Mouse (Mus musculus) mature B cell (primary cell): ENCODE results near the gene Hmcn2.

Experiments used
- in situ Hi-C: fragments of 300-500 bp; cut with MboI; formaldehyde crosslinking; loops from 2 replicates; pipeline ENCODE4 v1.14.3; 2019

Hmcn2 gene

DNA sequence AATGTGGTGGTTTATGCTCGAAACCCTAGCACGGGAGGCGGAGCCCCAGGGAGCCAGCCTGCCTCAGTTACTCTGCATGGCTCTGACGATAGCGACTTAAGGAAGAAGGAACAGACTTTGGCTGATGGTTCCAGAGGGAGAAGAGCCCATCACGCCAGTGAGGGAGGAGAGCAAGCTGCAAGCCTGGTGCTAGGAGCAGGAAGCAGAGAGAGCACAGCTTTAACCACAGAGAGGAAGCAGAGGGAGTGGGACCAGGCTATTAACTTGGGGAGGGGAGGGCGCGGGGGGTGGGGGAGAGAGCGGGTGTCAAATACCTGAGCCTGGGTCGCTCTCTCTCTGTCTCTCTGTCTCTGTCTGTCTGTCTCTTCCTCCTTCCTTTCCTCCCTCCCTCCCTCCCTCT is 102.8 kb downstream of the Hmcn2 start:
- in situ Hi-C loops = no loop called here

DNA sequence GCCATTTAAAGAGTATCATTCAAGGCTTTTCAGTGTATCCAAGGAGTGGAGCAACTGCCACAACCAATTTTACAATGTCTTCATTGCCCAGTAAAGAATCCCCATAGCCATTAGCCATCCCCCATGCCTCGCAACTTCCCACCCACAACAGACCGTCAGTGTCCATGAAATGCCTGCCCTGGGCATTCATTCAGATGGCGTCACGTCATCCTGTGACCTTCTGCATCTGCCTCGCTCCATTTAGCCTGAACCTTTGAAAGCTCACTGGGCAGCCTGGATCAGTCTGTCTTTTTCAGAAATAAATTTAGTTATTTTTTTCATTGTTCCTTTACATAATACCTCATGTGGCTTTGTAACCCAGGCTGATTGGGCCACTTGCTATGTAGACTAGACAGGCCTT is 103.8 kb downstream of the Hmcn2 start:
- in situ Hi-C loops = no loop called here

DNA sequence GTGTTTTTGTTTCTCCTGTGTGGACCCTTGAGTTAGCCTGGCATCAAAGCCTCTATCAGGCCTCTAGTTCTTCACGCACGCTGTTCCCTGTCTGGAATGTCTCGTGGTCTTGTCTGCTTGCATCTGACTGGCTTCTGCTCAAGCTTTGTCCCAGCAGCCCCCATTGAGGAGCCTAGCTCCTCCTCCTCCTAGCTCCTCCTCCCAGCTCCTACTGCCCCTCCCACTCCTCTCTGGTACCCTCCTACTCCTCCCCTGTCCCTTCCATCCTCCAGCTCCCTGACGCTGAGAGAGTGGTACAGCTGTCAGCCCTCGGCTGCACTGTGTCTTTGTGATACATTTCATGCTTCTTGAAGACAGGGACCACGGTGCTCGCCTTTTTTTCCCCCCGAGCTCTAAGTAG is 104.4 kb downstream of the Hmcn2 start:
- in situ Hi-C loops = no loop called here

DNA sequence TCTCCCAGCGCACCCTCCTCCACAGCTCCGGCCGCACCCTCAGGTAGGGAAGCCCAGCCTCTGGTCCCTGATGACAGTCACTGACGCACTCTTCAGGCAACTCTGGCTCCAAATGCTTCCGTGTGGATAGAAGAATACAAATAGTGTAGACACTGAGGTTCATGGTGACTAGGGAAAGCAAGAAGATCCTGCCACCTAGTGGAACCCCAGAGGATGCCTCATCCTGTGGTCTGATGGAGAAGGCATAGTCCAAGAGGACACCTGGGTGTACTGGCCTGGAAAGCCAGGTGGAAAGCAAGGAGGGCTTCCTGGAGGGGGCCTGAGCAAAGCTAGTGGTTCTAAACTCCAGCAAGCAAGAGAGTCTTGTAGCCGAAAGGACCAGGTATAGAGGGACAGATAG is 106.7 kb downstream of the Hmcn2 start:
- in situ Hi-C loops = no loop called here

DNA sequence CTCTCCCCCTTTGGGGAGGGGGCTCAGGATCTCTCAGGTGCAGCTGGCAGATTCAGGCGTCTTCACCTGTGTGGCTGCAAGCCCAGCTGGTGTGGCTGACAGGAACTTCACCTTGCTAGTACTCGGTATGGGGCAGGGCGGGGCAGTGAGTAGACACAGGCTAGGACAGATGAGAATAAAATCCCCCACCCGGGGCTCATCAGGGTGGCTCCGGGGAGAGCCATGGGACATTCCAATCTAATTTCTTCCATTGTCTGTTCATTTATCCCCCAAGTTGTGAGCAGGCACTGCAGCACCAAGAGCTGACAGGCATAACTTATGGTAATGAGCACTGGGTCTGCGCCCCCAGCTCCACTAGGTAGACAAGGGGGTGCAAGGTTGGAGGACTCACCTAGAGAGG is 108.4 kb downstream of the Hmcn2 start:
- in situ Hi-C loops = no loop called here

DNA sequence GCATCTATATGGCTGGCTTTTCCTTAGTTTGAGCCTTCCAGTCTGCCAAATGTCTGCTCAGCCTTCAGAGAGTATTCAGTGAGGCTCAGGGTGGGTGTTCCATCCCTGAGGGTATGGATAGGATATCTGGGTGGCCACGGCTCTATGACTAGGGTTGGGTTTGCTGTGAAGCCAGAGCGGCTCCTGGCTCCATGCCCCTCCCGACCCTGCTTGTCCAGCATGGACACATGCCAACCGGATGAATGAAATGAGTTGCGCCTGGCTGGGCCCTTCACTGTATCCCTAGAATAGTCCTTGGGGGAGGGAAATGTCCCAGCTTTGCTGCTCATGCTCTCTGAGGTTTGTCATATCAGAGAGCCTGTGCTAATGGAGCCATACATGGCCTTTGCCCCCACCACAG is 117.3 kb downstream of the Hmcn2 start:
- in situ Hi-C loops = no loop called here

DNA sequence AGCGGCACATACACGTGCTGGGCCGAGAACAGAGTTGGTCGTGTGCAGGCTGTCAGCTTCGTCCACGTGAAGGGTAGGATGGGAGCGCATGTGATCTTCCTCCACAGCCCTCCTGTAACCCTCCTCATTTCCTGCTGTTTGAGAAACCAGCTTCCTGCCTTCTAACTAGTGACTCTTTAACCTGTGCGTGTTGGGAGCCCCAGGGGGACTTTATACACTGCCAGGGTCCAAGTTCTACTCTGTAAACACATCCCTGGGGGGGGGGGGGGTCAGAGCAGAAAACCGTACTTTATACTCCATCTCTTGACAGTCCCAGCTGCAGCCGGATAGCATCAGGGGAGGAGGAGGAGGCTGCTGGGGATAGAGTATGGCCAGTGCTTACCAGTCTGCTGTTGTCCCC is 120.5 kb downstream of the Hmcn2 start:
- in situ Hi-C loops = no loop called here

DNA sequence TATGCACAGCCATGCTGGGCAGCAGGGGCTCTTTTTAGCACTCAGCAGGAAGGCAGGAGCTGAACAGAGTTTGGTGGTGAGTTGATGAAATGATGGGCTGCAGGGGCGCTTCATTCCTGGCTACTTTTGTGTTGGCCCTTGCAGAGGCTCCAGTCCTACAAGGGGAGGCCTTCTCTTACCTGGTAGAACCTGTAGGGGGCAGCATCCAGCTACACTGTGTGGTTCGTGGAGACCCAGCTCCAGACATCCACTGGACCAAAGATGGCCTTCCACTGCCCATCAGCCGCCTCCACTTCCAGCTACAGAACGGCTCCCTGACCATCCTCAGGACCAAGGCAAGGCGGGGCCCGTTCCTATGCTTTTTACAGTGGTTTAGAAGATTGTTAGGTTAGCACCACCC is 121.4 kb downstream of the Hmcn2 start:
- in situ Hi-C loops = no loop called here

DNA sequence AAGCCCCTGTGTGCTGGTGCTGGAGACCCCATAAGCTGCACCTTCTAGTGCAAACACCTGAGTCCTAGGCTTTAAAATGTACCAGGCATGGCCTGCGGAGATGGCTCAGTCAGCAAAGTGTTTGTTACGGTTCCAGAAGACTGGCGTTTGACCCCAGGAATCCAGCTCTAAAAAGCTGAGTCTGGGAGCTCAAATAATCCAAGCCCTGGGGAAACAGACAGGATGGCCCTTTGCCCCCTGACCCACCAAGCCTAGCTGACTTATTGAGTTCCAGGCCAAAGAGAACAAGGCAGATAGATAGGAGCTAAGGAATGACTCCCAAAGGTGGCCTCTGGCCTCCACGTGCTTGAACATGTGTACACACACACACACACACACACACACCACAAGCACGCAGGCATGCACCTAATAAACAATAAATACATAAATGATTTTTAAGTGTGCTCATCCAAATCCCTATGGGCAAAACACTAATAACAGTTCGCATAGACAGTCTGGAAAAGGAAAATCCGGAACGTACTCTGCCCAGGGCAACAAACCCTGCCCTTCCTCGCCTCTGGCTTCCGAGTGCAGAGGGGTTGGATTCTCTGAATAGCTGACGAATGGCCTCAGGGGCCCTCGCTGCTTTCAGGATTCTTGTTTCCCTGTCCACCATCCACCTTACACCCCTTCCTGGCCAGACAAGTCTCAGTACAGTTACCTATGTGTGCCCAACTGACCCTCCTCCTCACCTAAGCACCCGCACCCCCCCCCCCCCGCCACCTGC is 123.4 kb downstream of the Hmcn2 start:
- in situ Hi-C loops = no loop called here

DNA sequence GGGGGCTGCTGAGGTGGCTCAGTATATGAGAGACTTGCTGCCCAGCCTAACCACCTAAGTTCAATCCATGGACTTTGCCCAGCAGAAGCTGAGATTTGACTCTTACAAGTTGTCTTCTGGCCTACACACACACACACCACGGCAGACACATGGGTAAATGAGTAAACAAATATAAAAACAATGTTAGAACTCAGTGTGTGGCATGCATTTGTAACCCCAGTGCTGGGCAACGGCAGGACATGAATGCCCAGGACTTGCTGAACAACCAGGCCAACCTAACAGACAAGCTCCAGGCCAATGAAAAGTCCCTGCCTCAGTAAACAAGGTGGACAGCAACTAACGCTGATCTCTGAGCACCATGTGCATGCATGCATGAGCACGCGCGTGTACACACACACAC is 125.4 kb downstream of the Hmcn2 start:
- in situ Hi-C loops = no loop called here

DNA sequence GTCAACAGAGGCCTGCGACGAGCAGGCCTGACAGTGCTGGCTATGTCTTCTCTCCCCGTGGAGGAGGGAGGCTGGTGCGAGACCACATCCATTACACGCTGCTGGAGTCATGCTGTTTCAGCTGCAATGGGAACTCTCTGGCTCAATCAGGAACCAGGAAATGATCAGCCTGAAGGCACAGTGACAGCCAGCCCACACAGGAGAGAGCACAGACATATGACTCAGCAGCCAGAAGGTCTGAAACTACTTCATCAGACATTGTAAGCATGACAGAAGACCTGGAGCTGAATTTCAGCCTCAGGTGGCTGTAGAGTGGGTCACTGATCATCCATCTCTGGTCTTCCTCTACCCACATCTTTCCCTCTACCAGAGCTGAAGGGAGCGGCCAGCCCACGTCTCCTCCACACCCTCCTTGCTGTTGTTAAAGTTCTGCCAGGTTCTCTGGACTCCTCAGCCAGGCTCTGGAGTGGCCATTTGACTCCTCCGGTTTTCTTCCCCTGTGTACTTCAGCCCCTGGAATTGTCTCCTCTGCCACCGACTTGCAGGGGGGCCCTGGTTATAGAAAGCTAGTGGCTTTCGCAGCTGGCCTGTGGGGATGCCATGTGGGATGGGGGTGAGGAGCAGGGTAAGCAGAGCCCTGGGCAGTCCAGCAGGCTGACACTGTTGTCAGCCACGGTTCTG is 128.4 kb downstream of the Hmcn2 start:
- in situ Hi-C loops = no loop called here

DNA sequence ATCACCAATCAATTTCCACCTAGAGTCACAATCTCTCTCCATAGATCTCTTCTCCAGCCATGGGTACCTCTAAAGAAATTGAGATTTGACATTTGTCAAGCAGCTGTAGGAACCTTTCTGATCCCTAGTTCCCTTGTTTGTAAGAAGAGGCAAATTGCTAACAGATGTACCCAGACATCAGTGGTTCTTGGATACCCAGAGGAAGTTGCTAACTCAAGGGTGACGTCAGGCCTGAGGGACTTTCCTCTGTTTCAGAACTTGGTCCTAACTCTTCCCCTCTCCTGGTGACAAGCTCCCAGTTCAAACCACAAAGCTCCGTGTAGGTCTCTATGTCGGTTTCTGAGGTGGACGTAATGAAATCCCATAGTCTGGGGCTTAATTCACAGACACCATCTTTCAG is 131.8 kb downstream of the Hmcn2 start:
- in situ Hi-C loops = no loop called here

DNA sequence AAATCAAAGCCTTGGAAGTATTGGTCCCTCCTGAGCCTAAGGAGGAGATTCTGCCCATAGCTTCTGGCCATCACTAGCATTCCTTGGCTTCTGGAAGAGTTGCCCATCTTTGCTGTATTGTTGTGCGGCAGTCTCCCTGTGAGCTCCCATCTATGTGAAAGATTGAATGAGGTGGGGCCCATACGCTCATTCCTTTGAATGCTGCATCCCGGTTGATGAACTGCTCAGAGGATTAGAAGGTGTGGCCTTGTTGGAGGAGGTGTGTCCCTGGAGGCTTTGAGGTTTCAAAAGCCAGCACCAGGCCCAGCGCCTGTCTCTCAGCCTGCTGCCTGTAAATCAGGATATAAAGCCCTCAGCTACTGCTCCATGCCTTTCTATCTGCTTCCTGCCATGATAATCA is 132.2 kb downstream of the Hmcn2 start:
- in situ Hi-C loops = no loop called here

DNA sequence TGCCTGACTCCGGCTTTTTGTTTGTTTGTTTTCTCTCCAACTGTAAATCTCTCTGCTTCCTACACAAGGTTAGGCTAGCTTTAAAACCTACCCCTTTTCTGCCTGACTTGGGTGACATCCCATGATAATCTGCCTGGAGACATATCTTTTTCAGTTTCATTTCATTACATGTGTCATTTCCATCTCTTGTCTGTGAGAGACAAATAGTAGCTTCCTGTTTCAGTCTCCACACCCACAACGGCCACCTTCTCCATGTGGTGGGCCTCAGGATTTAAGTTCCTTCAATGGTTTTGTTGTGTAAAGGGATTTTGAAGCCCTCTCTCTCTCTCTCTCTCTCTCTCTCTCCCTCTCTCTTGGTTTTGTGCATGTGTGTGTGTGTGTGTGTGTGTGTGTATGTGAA is 133.3 kb downstream of the Hmcn2 start:
- in situ Hi-C loops = no loop called here

DNA sequence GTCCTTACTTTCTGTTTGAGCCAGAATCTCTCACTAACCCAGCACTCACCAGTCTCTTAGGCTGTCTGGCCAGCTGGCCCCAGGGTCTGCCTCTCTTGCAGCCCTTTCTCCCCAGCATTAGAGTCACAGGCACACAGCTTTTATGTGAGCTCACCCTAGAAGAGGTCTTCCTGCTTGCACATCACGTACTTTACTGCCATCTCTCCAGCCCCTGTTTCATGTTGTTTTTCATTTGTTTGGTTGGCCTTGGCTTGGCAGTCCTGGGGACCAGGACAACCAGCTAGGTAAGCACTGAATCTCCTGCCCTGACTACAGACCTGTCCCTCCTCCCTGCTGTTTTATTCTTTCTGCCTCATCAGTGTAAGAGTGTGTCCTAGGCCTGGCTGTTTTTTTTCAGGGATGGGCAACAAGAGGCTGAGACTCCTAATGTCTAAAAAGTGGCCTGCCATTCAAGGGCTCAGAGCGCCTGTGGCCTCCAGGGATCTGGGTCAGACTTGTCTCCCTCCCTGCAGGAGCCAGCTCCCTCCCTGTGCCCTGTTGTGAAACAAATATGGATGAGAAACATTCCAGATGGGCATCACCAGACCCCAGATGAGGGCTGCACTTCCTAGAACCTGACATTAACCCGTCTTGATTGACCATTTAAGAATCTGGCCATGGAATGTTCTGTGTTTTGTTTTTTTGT is 134.7 kb downstream of the Hmcn2 start:
- in situ Hi-C loops = no loop called here

DNA sequence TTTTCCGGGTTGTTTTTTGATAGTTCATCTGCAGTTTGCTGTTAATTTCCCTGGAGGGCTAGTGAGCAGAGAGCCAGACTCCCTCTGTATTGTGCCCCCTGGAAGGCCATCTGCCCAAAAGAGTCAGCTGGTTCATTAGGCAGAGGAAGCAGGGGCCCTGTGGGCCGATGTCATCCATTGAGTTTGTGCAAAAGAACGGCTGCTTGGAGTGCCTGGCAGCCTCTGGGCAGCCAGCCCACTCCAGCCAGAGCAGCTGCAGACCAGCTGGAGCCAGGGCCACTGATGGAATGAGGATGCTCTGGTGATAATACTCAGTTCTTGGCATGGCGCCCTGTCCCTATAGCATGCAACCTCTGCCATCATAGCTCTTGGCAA is 135.2 kb downstream of the Hmcn2 start:
- in situ Hi-C loops = no loop called here

DNA sequence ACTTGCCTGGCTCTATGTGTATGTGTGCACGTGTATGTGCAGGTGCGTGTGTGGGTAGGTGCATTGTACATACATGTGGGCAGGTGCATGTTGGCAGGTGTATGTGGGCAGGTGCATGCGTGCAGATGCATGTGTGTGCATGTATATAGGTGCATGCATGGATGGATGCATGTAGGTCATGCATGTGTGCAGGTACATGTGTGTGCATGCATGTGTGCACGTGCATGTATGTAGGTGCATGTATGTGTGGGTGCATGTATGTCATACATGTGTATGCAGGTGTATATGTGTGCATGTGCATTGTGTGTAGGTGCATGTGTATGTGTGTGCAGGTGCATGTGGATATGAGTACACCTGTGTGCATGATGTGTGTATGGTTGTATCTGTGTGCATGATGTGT is 135.7 kb downstream of the Hmcn2 start:
- in situ Hi-C loops = no loop called here

DNA sequence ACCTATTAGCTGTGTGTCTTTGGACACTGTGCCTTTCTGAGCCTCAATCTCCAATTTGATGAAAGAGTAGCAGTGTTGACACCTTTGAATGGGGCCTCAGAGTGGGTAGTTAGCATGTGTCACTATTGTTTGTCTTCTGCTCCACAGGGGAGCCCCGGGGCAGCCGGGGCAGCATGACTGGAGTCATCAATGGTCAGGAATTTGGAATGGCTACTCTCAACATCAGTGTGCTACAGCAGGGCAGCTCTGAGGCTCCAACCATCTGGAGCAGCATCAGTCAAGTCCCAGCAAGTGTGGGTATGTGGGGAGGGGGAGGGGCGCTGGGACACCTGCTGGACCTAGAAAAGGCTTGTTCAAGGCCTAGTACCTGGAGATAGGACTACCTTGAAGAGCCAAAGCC is 136.4 kb downstream of the Hmcn2 start:
- in situ Hi-C loops = no loop called here

DNA sequence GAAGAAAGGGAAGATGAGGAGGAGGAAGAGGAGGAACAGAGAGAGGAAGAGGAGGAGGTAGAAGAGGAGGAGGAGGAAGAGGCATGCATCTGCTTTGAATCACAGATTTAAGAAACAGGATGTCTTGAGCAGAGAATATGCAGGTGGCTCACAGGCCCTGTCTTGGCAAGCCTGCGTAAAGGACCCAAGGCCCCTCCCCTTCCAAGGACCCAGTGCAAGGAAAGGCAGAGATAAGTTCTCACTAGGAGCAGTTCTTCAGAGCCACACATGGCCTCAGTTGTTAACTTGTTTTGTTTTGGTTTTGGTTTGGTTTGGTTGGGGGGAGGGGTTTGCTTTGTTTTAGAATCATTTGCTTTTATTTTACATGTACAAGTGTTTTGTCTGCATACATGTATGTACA is 137.3 kb downstream of the Hmcn2 start:
- in situ Hi-C loops = no loop called here

DNA sequence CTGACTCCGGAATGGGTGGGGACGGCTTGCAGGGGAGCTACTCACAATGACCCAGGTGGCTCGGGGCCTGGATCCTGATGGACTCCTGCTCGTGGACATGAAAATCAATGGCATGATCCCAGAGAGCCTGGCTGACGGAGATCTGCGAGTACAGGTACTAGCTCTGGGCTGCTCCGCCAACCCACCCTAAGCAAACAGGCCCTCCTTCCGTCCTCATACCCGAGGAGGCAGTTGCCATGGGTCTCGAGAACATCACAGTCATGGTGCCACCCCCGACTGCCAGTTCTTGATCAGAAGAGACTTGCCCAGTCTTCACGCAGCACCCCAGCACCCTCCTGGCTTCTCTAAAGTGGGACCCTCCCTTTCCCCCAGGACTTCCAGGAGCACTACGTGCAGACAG is 138.8 kb downstream of the Hmcn2 start:
- in situ Hi-C loops = no loop called here

DNA sequence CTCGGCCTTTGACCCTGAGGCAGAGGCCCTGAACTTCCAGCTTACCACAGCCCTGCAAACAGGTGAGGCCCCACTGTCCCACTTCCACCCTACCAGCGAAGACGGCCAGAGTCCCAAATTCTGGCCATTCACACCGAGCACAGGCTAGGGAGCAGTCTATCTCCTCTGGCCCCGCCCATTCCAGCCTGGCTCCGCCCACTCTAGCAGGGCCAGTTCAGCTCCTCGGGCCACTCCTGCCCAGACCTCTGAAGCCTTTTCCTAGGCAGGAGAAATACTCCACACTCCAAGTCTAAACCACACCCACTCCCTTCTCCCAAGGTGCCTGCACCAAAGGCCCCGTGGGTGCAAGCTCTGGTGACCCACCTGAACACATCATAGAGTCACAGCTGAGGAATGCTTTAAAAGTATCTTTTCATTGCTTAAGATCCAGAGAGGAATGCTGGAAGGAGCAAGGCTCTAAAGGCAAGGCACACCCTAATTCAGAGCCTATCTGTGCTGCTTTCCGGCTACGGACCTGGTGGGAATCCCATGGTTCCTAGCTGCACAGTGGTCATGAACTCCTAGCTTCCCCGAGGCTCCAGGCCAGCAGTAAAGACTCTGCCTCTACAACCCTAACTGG is 139.5 kb downstream of the Hmcn2 start:
- in situ Hi-C loops = no loop called here

DNA sequence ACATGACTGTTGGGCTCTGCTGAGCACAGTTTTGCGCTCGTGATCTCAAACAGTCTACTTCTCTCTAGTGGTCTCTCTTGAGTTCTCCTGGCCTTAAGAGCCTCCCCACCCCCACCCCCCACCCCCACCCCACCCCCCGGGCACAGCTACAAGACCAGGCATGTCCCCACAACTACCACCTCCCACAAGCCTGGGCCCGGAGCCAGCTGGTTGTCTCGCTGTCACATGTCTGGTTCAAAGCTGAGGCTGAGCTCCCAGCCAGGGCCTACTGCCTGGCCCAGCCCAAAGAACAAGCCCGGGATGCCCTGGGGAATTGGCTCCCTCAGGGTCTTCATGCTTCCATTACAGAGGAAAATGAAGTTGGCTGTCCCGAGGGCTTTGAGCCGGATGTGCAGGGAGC is 140.1 kb downstream of the Hmcn2 start:
- in situ Hi-C loops = no loop called here

DNA sequence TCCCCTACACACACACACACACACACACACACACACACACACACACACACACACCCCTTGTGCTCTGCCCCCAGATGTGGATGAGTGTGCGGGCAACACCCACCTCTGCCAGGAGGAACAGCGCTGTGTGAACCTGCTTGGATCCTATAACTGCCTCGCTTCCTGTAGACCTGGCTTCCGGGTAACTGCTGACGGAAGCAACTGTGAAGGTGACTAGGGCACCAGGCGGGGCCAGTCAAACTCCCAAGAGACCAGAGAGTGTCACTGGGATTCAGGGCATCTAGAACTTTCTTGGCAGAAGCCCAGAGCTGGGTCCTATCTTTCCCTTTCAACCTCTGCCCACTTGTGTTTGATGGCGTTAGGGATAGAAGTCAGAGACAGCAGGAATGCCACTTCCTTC is 141.2 kb downstream of the Hmcn2 start:
- in situ Hi-C loops = no loop called here
